Mouse (Mus musculus): ENCODE measurements around the gene Ankrd37. TPM values are rescaled to one million over a fixed set of nuclear protein-coding genes. Genes with fewer than 3 reads are reported as not detected.

Ankrd37 gene
- polyA plus RNA-seq (2014; fragmentation: Illumina TruSeq; extraction: RNeasy Lipid Tissue Mini Kit (QIAGEN cat#74804); ENCODE audit: low read depth, low replicate concordance): not detected

GRCm38 (mm10) chr8:46005596-46005995 is at the start of gene Ankrd37:
Ankrd37 (minus strand) TSS chr8:46005707.

GRCm38 (mm10) chr8:45999138-45999783 is 6.2 kb downstream of the Ankrd37 start, which contains the start of gene Lrp2bp:
Lrp2bp (plus strand) TSS chr8:45999303.

GRCm38 (mm10) chr8:45975126-45975836 is 30.2 kb downstream of the Ankrd37 start, which contains the start of the genes 1700029J07Rik and Ufsp2:
1700029J07Rik (minus strand) TSS chr8:45975252.
Ufsp2 (plus strand) TSS chr8:45975528.

Other genes starting within 250 kb of the Ankrd37 start
- gene Pdlim3, start 120.2 kb downstream of the Ankrd37 start, polyA plus RNA-seq (2014; fragmentation: Illumina TruSeq; extraction: RNeasy Lipid Tissue Mini Kit (QIAGEN cat#74804); ENCODE audit: low read depth, low replicate concordance): 0.56 TPM
- gene Ccdc110, start 71.1 kb downstream of the Ankrd37 start, polyA plus RNA-seq (2014; fragmentation: Illumina TruSeq; extraction: RNeasy Lipid Tissue Mini Kit (QIAGEN cat#74804); ENCODE audit: low read depth, low replicate concordance): not detected
- gene 1700029J07Rik, start 30.5 kb downstream of the Ankrd37 start, polyA plus RNA-seq (2014; fragmentation: Illumina TruSeq; extraction: RNeasy Lipid Tissue Mini Kit (QIAGEN cat#74804); ENCODE audit: low read depth, low replicate concordance): 1.6 TPM
- gene Ufsp2, start 30.2 kb downstream of the Ankrd37 start, polyA plus RNA-seq (2014; fragmentation: Illumina TruSeq; extraction: RNeasy Lipid Tissue Mini Kit (QIAGEN cat#74804); ENCODE audit: low read depth, low replicate concordance): 77.7 TPM
- 1.8 TPM for gene Lrp2bp, start 6.4 kb downstream of the Ankrd37 start, polyA plus RNA-seq (2014; fragmentation: Illumina TruSeq; extraction: RNeasy Lipid Tissue Mini Kit (QIAGEN cat#74804); ENCODE audit: low read depth, low replicate concordance)
- 14.7 TPM for gene Cfap97, start 146.1 kb upstream of the Ankrd37 start, polyA plus RNA-seq (2014; fragmentation: Illumina TruSeq; extraction: RNeasy Lipid Tissue Mini Kit (QIAGEN cat#74804); ENCODE audit: low read depth, low replicate concordance)
- 9.1 TPM for gene Snx25, start 146.5 kb upstream of the Ankrd37 start, polyA plus RNA-seq (2014; fragmentation: Illumina TruSeq; extraction: RNeasy Lipid Tissue Mini Kit (QIAGEN cat#74804); ENCODE audit: low read depth, low replicate concordance)
- 6.1 TPM for gene Slc25a4, start 205.6 kb upstream of the Ankrd37 start, polyA plus RNA-seq (2014; fragmentation: Illumina TruSeq; extraction: RNeasy Lipid Tissue Mini Kit (QIAGEN cat#74804); ENCODE audit: low read depth, low replicate concordance)